ENCODE assay signal across 15 mouse cellular contexts in genomic region chr8:110677174-110677660, GRCm38 (mm10). TPM values are rescaled to one million over a fixed set of nuclear protein-coding genes. Genes with fewer than 3 reads are reported as not detected.
DNase-seq lines count a peak whose midpoint lies in the region; ATAC-seq lines count a peak whose summit lies in the region.
"Had no signal": no experiment of that assay in that cellular context is flagged by ENCODE, and none has a peak within 500 bp of the region (broad histone marks: within the 10 kb centered on the region; RNA-seq: fewer than 3 reads in every experiment).

No protein-coding gene starts in this region.

- no peak overlapping the region for H3K9ac ChIP-seq in lung, embryonic 16.5 days (ENCODE audit: low read length)
- no peak overlapping the region for H3K9ac ChIP-seq in embryonic facial prominence, embryonic 14.5 days (ENCODE audit: low read depth, low read length)
- no peak overlapping the region for H3K9ac ChIP-seq in limb, embryonic 15.5 days
- H3K9ac ChIP-seq: forebrain, postnatal 0 days; liver, embryonic 13.5 days; stomach, embryonic 15.5 days had no signal

- no peak overlapping the region for H3K4me3 ChIP-seq in heart, embryonic 10.5 days
- no peak overlapping the region for H3K4me3 ChIP-seq in lung, embryonic 16.5 days (ENCODE audit: low read length)
- H3K4me3 ChIP-seq in embryonic facial prominence, embryonic 14.5 days (ENCODE audit: low read depth, low read length) = no peak overlapping the region
- H3K4me3 ChIP-seq in limb, embryonic 15.5 days = no peak overlapping the region
- H3K4me3 ChIP-seq: liver, embryonic 13.5 days; stomach, embryonic 15.5 days had no signal

- no peaks in the 10 kb centered on the region for H3K9me3 ChIP-seq in heart, embryonic 10.5 days
- no peaks in the 10 kb centered on the region for H3K9me3 ChIP-seq in lung, embryonic 16.5 days (ENCODE audit: control insufficient read depth, low read length)
- H3K9me3 ChIP-seq in embryonic facial prominence, embryonic 14.5 days (ENCODE audit: control insufficient read depth, low read length) = no peaks in the 10 kb centered on the region
- no peaks in the 10 kb centered on the region for H3K9me3 ChIP-seq in limb, embryonic 15.5 days
- H3K9me3 ChIP-seq: liver, embryonic 13.5 days; stomach, embryonic 15.5 days had no signal

- no peak for DNase-seq in heart, embryonic 10.5 days (ENCODE audit: low spot score)
- DNase-seq in heart, postnatal 4 days = no peak
- DNase-seq in lung, postnatal 36 days = no peak
- DNase-seq in embryonic facial prominence, embryonic 14.5 days (ENCODE audit: low spot score) = no peak
- DNase-seq in layer of hippocampus, adult 11-12 months (ENCODE audit: low spot score) = no peak
- no peak for DNase-seq in urinary bladder, postnatal 25 days (ENCODE audit: low spot score)
- DNase-seq: cerebellum, adult 9-10 months; forebrain, postnatal 0 days; liver, embryonic 13.5 days; right cerebral cortex, postnatal 4 days; thymus, postnatal 4 days had no signal

- H3K27me3 ChIP-seq in heart, embryonic 10.5 days (ENCODE audit: insufficient read depth, poor library complexity, severe bottlenecking) = no peaks in the 10 kb centered on the region
- no peaks in the 10 kb centered on the region for H3K27me3 ChIP-seq in lung, embryonic 16.5 days (ENCODE audit: control insufficient read depth, insufficient read depth, low read depth, low read length)
- no peaks in the 10 kb centered on the region for H3K27me3 ChIP-seq in embryonic facial prominence, embryonic 14.5 days (replicated peaks; ENCODE audit: control insufficient read depth, insufficient read depth, low read length)
- no peaks in the 10 kb centered on the region for H3K27me3 ChIP-seq in limb, embryonic 15.5 days
- H3K27me3 ChIP-seq: liver, embryonic 13.5 days; stomach, embryonic 15.5 days had no signal

- peaks cover 33% of the 10 kb centered on the region for H3K36me3 ChIP-seq in heart, embryonic 10.5 days
- no peaks in the 10 kb centered on the region; the same call in 1 of the 2 replicates for H3K36me3 ChIP-seq in lung, embryonic 16.5 days (ENCODE audit: control insufficient read depth, insufficient read depth, low read length)
- H3K36me3 ChIP-seq in embryonic facial prominence, embryonic 14.5 days (ENCODE audit: control insufficient read depth, insufficient read depth, low read length) = 0 out of 2 replicates have a peak, but pooled peaks cover 16% of the 10 kb centered on the region
- H3K36me3 ChIP-seq in limb, embryonic 15.5 days = 0 out of 2 replicates have a peak, but pooled peaks cover 6% of the 10 kb centered on the region
- H3K36me3 ChIP-seq: stomach, embryonic 15.5 days had no signal

- WGBS in heart, embryonic 10.5 days = 88% methylated on average over 5 of the region's 5 CpGs
- WGBS in lung, embryonic 16.5 days = 79% methylated on average over 5 of the region's 5 CpGs
- 61% methylated on average over 5 of the region's 5 CpGs for WGBS in embryonic facial prominence, embryonic 14.5 days
- 78% methylated on average over 5 of the region's 5 CpGs for WGBS in limb, embryonic 15.5 days

- peak overlapping the region; percentile 79 for H3K27ac ChIP-seq in heart, embryonic 10.5 days
- H3K27ac ChIP-seq in lung, embryonic 16.5 days (ENCODE audit: low read length) = peak overlapping the region; percentile 51
- peak overlapping the region; percentile 87 for H3K27ac ChIP-seq in embryonic facial prominence, embryonic 14.5 days (replicated peaks; ENCODE audit: low read depth, low read length)
- H3K27ac ChIP-seq in limb, embryonic 15.5 days = peak overlapping the region; percentile 78
- H3K27ac ChIP-seq: liver, embryonic 13.5 days; stomach, embryonic 15.5 days had no signal

- ATAC-seq in lung, embryonic 16.5 days (ENCODE audit: low read depth) = no peak
- ATAC-seq in embryonic facial prominence, embryonic 14.5 days (ENCODE audit: low read depth) = no peak
- ATAC-seq in limb, embryonic 15.5 days (ENCODE audit: insufficient number of reproducible peaks, low FRiP score, low TSS enrichment, low read depth) = no peak
- ATAC-seq: forebrain, postnatal 0 days; intestine, embryonic 16.5 days had no signal

- no peak overlapping the region for H3K4me2 ChIP-seq in lung, embryonic 16.5 days (ENCODE audit: low read depth, low read length)
- no peak overlapping the region for H3K4me2 ChIP-seq in embryonic facial prominence, embryonic 14.5 days (ENCODE audit: low read depth, low read length)
- no peak overlapping the region for H3K4me2 ChIP-seq in limb, embryonic 15.5 days
- H3K4me2 ChIP-seq: liver, embryonic 13.5 days; stomach, embryonic 15.5 days had no signal

- H3K4me1 ChIP-seq in heart, embryonic 10.5 days = peaks cover 36% of the 10 kb centered on the region
- H3K4me1 ChIP-seq in lung, embryonic 16.5 days (replicated peaks; ENCODE audit: control insufficient read depth, insufficient read depth, low read length) = peaks cover 14% of the 10 kb centered on the region
- H3K4me1 ChIP-seq in embryonic facial prominence, embryonic 14.5 days (ENCODE audit: control insufficient read depth, insufficient read depth, low read length) = peaks cover 23% of the 10 kb centered on the region
- H3K4me1 ChIP-seq in limb, embryonic 15.5 days = peaks cover 11% of the 10 kb centered on the region; the same call in 1 of the 2 replicates
- H3K4me1 ChIP-seq: liver, embryonic 13.5 days; stomach, embryonic 15.5 days had no signal

RNA-seq across cellular contexts. Expression of gene Mtss1l, which starts 44.1 kb away (rescaled TPM):
- polyA plus RNA-seq in heart, embryonic 10.5 days (2016; fragmentation: Nextera tagmentation; extraction: Ambion mirVana) = 5.3 and 6.4 TPM in 2 replicates
- 10 to 100 TPM; 50.6 to 61.0 TPM for total RNA-seq in heart, postnatal 4 days (2021)
- 13.2 and 15.5 TPM in 2 replicates for polyA plus RNA-seq in lung, embryonic 16.5 days (2015; fragmentation: Nextera tagmentation; extraction: Ambion mirVana)
- 13.5 and 13.8 TPM in 2 replicates for polyA plus RNA-seq in embryonic facial prominence, embryonic 14.5 days (2014; fragmentation: Nextera tagmentation; extraction: Ambion mirVana)
- 9.6 and 10.2 TPM in 2 replicates for polyA plus RNA-seq in limb, embryonic 15.5 days (2015; fragmentation: Nextera tagmentation; extraction: Ambion mirVana)

RNA-seq across cellular contexts. Expression of gene Vac14, which starts 58.8 kb away (rescaled TPM):
- polyA plus RNA-seq in heart, embryonic 10.5 days (2016; fragmentation: Nextera tagmentation; extraction: Ambion mirVana) = 25.3 and 31.8 TPM in 2 replicates
- 10 to 100 TPM; 26.7 to 28.1 TPM for total RNA-seq in heart, postnatal 4 days (2021)
- polyA plus RNA-seq in lung, embryonic 16.5 days (2015; fragmentation: Nextera tagmentation; extraction: Ambion mirVana) = 14.0 and 16.5 TPM in 2 replicates
- 17.7 and 21.1 TPM in 2 replicates for polyA plus RNA-seq in embryonic facial prominence, embryonic 14.5 days (2014; fragmentation: Nextera tagmentation; extraction: Ambion mirVana)
- polyA plus RNA-seq in limb, embryonic 15.5 days (2015; fragmentation: Nextera tagmentation; extraction: Ambion mirVana) = 13.1 and 14.2 TPM in 2 replicates
